Mouse (Mus musculus): Measurements from ENCODE around the gene Pla1a. TPM values are rescaled to one million over a fixed set of nuclear protein-coding genes. Genes with fewer than 3 reads are reported as not detected.
A peak's percentile ranks its signal among the peaks of the same experiment; 100 is the strongest.

The Pla1a gene
- total and polyA plus RNA-seq, 2 experiments: 55.2 to 82.1 TPM

DNA sequence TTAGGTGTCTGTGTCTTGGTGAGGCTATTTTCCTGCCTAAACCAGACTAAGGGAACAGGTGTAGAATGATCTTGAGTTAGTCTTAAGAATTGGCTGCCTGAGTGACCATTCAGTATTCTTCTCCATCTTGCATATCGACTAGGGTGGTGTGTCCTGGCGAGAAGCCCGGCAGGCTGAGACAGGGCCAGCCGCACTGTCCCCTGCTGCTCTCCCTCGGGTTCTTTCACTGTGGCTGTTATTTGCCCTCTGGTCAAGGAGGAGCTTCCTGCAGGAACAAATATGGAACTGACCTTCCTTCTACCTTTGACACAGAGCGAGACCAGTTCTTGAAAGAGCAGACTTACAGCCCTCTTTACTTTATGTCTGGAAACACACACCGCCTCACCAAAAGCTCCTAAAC, 80.9 kb downstream of the Pla1a start:
- Histone ChIP-seq H3K36me3 (ENCODE audit: control insufficient read depth, insufficient read depth, low read length) (peaks cover 21% of the 10 kb centered on the region), H3K4me1 (ENCODE audit: control insufficient read depth, insufficient read depth, low read length) (peaks cover 4% of the 10 kb centered on the region; the same call in 1 of the 2 replicates), H3K4me3 (ENCODE audit: insufficient read depth, low read depth, low read length) (no peak overlapping the region), H3K9ac (ENCODE audit: low read depth, low read length) (no peak overlapping the region), H3K27me3 (ENCODE audit: control insufficient read depth, insufficient read depth, low read length) (no peaks in the 10 kb centered on the region), H3K79me2 (ENCODE audit: control insufficient read depth, insufficient read depth, low read length) (no peaks in the 10 kb centered on the region), H3K27ac (replicated peaks; ENCODE audit: insufficient read depth, low read depth, low read length) (no peak overlapping the region)
- WGBS: 50% methylated on average over 7 of the region's 7 CpGs
- no peak for DNase-seq (ENCODE audit: extremely low read depth, low read depth, low spot score)
- TF ChIP-seq CTCF (IDR thresholded peaks at IDR 0.05; ENCODE audit: low read depth, low read length) (no peak), POLR2A (IDR thresholded peaks at IDR 0.05; ENCODE audit: extremely low read depth, insufficient read depth, low read length) (no peak)

DNA sequence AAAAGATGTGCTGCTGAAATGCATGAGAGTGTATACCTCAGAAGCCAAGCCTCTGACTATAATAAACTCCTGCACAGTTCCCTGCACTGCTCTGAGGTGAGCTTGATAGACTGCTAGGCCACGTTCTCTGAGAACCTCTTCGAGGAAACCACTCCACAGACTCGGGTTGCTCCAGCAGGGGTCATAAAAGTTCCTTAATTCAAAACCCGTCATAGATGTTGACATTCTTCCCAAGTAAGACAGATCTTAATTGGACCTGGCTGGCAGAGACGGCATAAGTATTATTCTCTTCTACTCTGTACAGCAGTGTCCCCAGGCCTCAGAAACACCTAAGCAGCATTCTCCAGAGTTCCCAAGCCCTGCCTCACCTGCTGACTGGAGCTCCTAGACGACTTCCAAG, 82.0 kb downstream of the Pla1a start:
- no peak overlapping the region for H3K9ac ChIP-seq (ENCODE audit: low read depth, low read length)
- H3K27me3 ChIP-seq (ENCODE audit: control insufficient read depth, insufficient read depth, low read length): no peaks in the 10 kb centered on the region
- TF ChIP-seq POLR2A (IDR thresholded peaks at IDR 0.05; ENCODE audit: extremely low read depth, insufficient read depth, low read length) (no peak), CTCF (IDR thresholded peaks at IDR 0.05; ENCODE audit: low read depth, low read length) (no peak)
- no peak overlapping the region for H3K4me3 ChIP-seq (ENCODE audit: insufficient read depth, low read depth, low read length)
- H3K4me1 ChIP-seq (ENCODE audit: control insufficient read depth, insufficient read depth, low read length): peaks cover 4% of the 10 kb centered on the region; the same call in 1 of the 2 replicates
- 71% methylated on average over 6 of the region's 6 CpGs for whole genome bisulfite sequencing
- H3K79me2 ChIP-seq (ENCODE audit: control insufficient read depth, insufficient read depth, low read length): no peaks in the 10 kb centered on the region
- DNase-seq (ENCODE audit: extremely low read depth, low read depth, low spot score): no peak
- H3K27ac ChIP-seq (replicated peaks; ENCODE audit: insufficient read depth, low read depth, low read length): no peak overlapping the region
- H3K36me3 ChIP-seq (ENCODE audit: control insufficient read depth, insufficient read depth, low read length): peaks cover 20% of the 10 kb centered on the region

DNA sequence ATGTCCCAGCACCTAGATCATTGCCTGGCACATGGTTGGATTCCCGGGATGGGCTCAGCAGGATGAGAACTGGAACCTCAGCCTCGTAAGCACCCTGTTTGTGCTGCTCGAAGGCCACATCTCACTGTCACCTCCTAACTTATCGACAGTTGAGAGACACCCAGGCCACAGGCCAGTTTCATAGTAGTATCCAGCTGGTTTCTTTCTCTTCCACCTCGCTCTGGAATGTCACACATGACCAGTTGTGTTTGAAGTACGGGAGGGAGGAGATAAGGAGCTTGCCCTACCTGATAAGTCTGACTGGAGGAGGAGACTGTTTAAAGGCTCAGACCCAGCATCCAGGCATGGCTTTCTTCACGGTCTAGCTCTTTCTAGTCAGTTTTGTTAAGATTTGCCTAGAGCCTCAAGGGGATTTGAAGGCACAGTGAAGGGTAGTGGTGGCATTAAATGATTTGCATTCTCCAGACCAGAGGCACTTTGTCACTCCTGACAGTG, 82.5 kb downstream of the Pla1a start:
- peaks cover 4% of the 10 kb centered on the region; the same call in 1 of the 2 replicates for H3K4me1 ChIP-seq (ENCODE audit: control insufficient read depth, insufficient read depth, low read length)
- no peak for DNase-seq (ENCODE audit: extremely low read depth, low read depth, low spot score)
- TF ChIP-seq CTCF (IDR thresholded peaks at IDR 0.05; ENCODE audit: low read depth, low read length) (no peak), POLR2A (IDR thresholded peaks at IDR 0.05; ENCODE audit: extremely low read depth, insufficient read depth, low read length) (no peak)
- no peaks in the 10 kb centered on the region for H3K27me3 ChIP-seq (ENCODE audit: control insufficient read depth, insufficient read depth, low read length)
- peaks cover 20% of the 10 kb centered on the region for H3K36me3 ChIP-seq (ENCODE audit: control insufficient read depth, insufficient read depth, low read length)
- no peak overlapping the region for H3K9ac ChIP-seq (ENCODE audit: low read depth, low read length)
- no peak overlapping the region for H3K4me3 ChIP-seq (ENCODE audit: insufficient read depth, low read depth, low read length)
- H3K79me2 ChIP-seq (ENCODE audit: control insufficient read depth, insufficient read depth, low read length): no peaks in the 10 kb centered on the region
- no peak overlapping the region for H3K27ac ChIP-seq (replicated peaks; ENCODE audit: insufficient read depth, low read depth, low read length)
- 62% methylated on average over 7 of the region's 7 CpGs for WGBS

DNA sequence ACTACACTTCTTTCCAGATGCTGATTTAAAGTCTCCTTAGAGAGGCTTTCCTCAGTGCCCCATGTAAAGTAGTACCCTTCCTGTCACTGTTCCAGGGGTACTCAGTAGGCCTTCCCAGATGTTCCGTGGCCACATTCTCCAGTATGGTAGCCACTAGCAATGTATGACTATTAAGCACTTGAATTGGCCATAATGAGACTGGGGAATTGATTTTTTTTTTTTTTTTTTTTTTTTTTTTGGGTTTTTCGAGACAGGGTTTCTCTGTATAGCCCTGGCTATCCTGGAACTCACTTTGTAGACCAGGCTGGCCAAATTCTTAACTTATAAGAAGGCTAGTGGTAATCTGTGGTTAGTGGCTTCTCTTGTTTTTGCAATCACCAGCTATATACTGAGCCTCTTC, 83.1 kb downstream of the Pla1a start:
- Histone ChIP-seq H3K36me3 (ENCODE audit: control insufficient read depth, insufficient read depth, low read length) (peaks cover 20% of the 10 kb centered on the region), H3K79me2 (ENCODE audit: control insufficient read depth, insufficient read depth, low read length) (no peaks in the 10 kb centered on the region), H3K4me3 (ENCODE audit: insufficient read depth, low read depth, low read length) (no peak overlapping the region), H3K27me3 (ENCODE audit: control insufficient read depth, insufficient read depth, low read length) (no peaks in the 10 kb centered on the region), H3K9ac (ENCODE audit: low read depth, low read length) (no peak overlapping the region), H3K4me1 (ENCODE audit: control insufficient read depth, insufficient read depth, low read length) (peaks cover 4% of the 10 kb centered on the region; the same call in 1 of the 2 replicates), H3K27ac (replicated peaks; ENCODE audit: insufficient read depth, low read depth, low read length) (no peak overlapping the region)
- TF ChIP-seq CTCF (IDR thresholded peaks at IDR 0.05; ENCODE audit: low read depth, low read length) (no peak), POLR2A (IDR thresholded peaks at IDR 0.05; ENCODE audit: extremely low read depth, insufficient read depth, low read length) (no peak)
- 81% methylated on average over 2 of the region's 2 CpGs for WGBS
- DNase-seq (ENCODE audit: extremely low read depth, low read depth, low spot score): no peak

DNA sequence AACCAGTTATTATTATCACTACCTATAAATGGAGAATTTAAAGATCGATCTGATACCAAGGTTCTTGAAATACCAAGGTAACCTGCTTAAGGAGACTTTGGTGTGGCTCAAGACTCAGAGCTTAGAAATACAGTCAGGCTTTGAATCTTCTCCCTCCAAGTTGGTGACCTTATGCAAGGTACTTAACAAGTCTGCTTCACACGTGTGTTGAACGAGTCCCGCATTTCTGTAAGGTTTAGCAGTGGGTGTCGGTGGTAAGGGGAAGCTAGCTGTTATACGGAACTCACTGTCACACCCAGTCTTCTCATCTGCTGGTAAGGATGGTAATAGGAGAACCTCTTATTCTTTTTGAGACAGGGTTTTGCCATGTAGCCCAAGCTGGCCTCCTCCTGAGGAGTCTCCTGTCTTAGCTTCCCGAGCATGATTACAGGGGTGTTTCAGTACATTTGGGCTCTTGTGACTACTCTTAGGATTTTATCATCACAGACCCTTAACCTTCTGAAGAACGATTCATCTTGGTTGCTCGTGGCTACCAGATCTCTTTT, 84.7 kb downstream of the Pla1a start:
- 85% methylated on average over 9 of the region's 9 CpGs for WGBS
- no peaks in the 10 kb centered on the region for H3K79me2 ChIP-seq (ENCODE audit: control insufficient read depth, insufficient read depth, low read length)
- peaks cover 20% of the 10 kb centered on the region for H3K36me3 ChIP-seq (ENCODE audit: control insufficient read depth, insufficient read depth, low read length)
- no peak overlapping the region for H3K4me3 ChIP-seq (ENCODE audit: insufficient read depth, low read depth, low read length)
- H3K9ac ChIP-seq (ENCODE audit: low read depth, low read length): no peak overlapping the region
- no peaks in the 10 kb centered on the region for H3K27me3 ChIP-seq (ENCODE audit: control insufficient read depth, insufficient read depth, low read length)
- H3K4me1 ChIP-seq (ENCODE audit: control insufficient read depth, insufficient read depth, low read length): peaks cover 4% of the 10 kb centered on the region; the same call in 1 of the 2 replicates
- no peak overlapping the region for H3K27ac ChIP-seq (replicated peaks; ENCODE audit: insufficient read depth, low read depth, low read length)
- no peak for DNase-seq (ENCODE audit: extremely low read depth, low read depth, low spot score)
- TF ChIP-seq CTCF (IDR thresholded peaks at IDR 0.05; ENCODE audit: low read depth, low read length): no peak

DNA sequence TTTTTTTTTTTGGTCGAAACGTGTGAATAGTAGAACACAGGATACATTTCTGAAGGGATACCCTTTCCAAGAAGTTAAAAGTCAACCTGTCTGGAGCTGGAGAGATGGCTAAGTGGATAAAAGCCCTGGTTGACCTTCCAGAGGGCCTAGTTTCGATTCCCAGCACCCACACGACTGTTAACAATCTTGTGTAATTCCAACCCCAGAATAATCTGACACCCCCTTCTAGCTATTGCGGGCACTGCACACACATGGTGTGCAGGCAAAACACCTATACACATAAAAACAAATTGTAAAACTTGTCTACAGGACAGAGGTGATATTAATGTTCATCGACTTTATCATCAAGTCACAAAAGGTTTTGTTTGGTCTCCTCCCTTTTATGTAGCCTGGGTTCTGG, 85.4 kb downstream of the Pla1a start:
- Histone ChIP-seq H3K4me1 (ENCODE audit: control insufficient read depth, insufficient read depth, low read length) (peaks cover 4% of the 10 kb centered on the region; the same call in 1 of the 2 replicates), H3K36me3 (ENCODE audit: control insufficient read depth, insufficient read depth, low read length) (peaks cover 20% of the 10 kb centered on the region), H3K9ac (ENCODE audit: low read depth, low read length) (no peak overlapping the region), H3K27me3 (ENCODE audit: control insufficient read depth, insufficient read depth, low read length) (no peaks in the 10 kb centered on the region), H3K27ac (replicated peaks; ENCODE audit: insufficient read depth, low read depth, low read length) (no peak overlapping the region), H3K4me3 (ENCODE audit: insufficient read depth, low read depth, low read length) (peak overlapping the region; percentile 45), H3K79me2 (ENCODE audit: control insufficient read depth, insufficient read depth, low read length) (no peaks in the 10 kb centered on the region)
- DNase-seq (ENCODE audit: extremely low read depth, low read depth, low spot score): peak; percentile 9
- 48% methylated on average over 6 of the region's 6 CpGs for WGBS
- no peak for TF ChIP-seq POLR2A (IDR thresholded peaks at IDR 0.05; ENCODE audit: extremely low read depth, insufficient read depth, low read length)
- TF ChIP-seq CTCF (IDR thresholded peaks at IDR 0.05; ENCODE audit: low read depth, low read length): no peak

All from liver, adult 2 months (tissue).